Mouse (Mus musculus) forebrain, postnatal 0 days (tissue): ENCODE data around the gene Itpka. TPM values are rescaled to one million over a fixed set of nuclear protein-coding genes. Genes with fewer than 3 reads are reported as not detected.

Experiments
- ATAC-seq: fragments of 200-750 bp; cut with Nextera tagmentation; 2 replicates; pipeline ENCODE4 v1.8.0; 2017; ENCODE audit warnings: mild to moderate bottlenecking, moderate library complexity
- DNase-seq: peaks from one replicate; pipeline ENCODE4 v3.0.0-alpha.2; 2015
- H3K27ac ChIP-seq: fragments of 300-500 bp; sonication (generic); 2 replicates; pipeline ENCODE4 v1.5.1; 2014; ENCODE audit warnings: low read depth, mild to moderate bottlenecking, antibody characterized with exemption, low read length, moderate library complexity, mixed read lengths
- H3K27me3 ChIP-seq: fragments of 300-500 bp; sonication (generic); 2 replicates; pipeline ENCODE4 v1.6.1; 2014; ENCODE audit warnings: mild to moderate bottlenecking, low read length, mixed read lengths; ENCODE audit not compliant: insufficient read depth
- H3K36me3 ChIP-seq: fragments of 300-500 bp; sonication (generic); 2 replicates; pipeline ENCODE4 v1.6.1; 2014; ENCODE audit warnings: mild to moderate bottlenecking, moderate library complexity; ENCODE audit not compliant: insufficient read depth
- H3K4me1 ChIP-seq: fragments of 300-500 bp; sonication (generic); 2 replicates; pipeline ENCODE4 v1.6.1; 2014; ENCODE audit warnings: antibody characterized with exemption; ENCODE audit not compliant: insufficient read depth
- H3K4me2 ChIP-seq: fragments of 300-500 bp; sonication (generic); 2 replicates; pipeline ENCODE4 v1.6.1; 2014; ENCODE audit warnings: low read depth, mild to moderate bottlenecking, moderate library complexity
- H3K4me3 ChIP-seq: fragments of 300-500 bp; sonication (generic); 2 replicates; pipeline ENCODE4 v1.5.1; 2014; ENCODE audit warnings: low read depth, low read length, mixed read lengths
- H3K9ac ChIP-seq: fragments of 300-500 bp; sonication (generic); 2 replicates; pipeline ENCODE4 v1.6.1; 2014; ENCODE audit warnings: mild to moderate bottlenecking
- H3K9me3 ChIP-seq: fragments of 300-500 bp; sonication (generic); 2 replicates; pipeline ENCODE4 v1.6.1; 2016; ENCODE audit warnings: low read length
- CTCF ChIP-seq: sonication (generic); IDR thresholded peaks from 2 replicates; pipeline ENCODE4 v1.5.1; 2016; ENCODE audit warnings: antibody characterized with exemption, control low read depth, low read depth
- WGBS: fragments of 180-500 bp; shearing (Covaris S2); extraction: QIAGEN DNeasy Blood & Tissue Kit; methylation state at CpG from one replicate; pipeline ENCODE4 v1.1.7; 2014; 5-methylcytosine and 5-hydroxymethylcytosine counted together
- polyA plus RNA-seq: library from polyadenylated mRNA; unstranded; fragments of >200 nt; fragmentation: Nextera tagmentation; extraction: Ambion mirVana; gene quantifications from 2 replicates; pipeline ENCODE4 v1.2.1, GENCODE M21; 2015
- total RNA-seq: library from RNA; depleted of rRNA; stranded (reverse); fragments of >200 nt; gene quantifications from 2 replicates; pipeline ENCODE4 v1.2.3, GENCODE M21; 2014

Gene Itpka
- total and polyA plus RNA-seq, 2 experiments from 2014 or later, result 7.4 to 8.7 TPM

- no peaks in the 10 kb centered on the region for H3K4me1 ChIP-seq
- 1% methylated on average over 68 of the region's 70 CpGs for WGBS
- H3K4me2 ChIP-seq, result peak overlapping the region; percentile 89
- peak overlapping the region; percentile 54 for H3K4me3 ChIP-seq
- peak overlapping the region; percentile 56 for H3K9ac ChIP-seq
- peak; percentile 28 for DNase-seq
- H3K9me3 ChIP-seq, result no peaks in the 10 kb centered on the region
- peaks cover 30% of the 10 kb centered on the region for H3K27me3 ChIP-seq
- H3K27ac ChIP-seq, result no peak overlapping the region
- H3K36me3 ChIP-seq, result no peaks in the 10 kb centered on the region
- ATAC-seq, result peak; percentile 17; the same call in 1 of the 2 replicates
- no peak for TF ChIP-seq CTCF
Measured at GRCm38 (mm10) chr2:119742461-119743175, 481 bp downstream of the Itpka start.

- Histone ChIP-seq H3K4me1 (no peaks in the 10 kb centered on the region), H3K36me3 (no peaks in the 10 kb centered on the region), H3K27ac (no peak overlapping the region), H3K9ac (peak overlapping the region; percentile 56; the same call in 1 of the 2 replicates), H3K9me3 (no peaks in the 10 kb centered on the region), H3K4me3 (peak overlapping the region; percentile 54), H3K4me2 (peak overlapping the region; percentile 89), H3K27me3 (peaks cover 30% of the 10 kb centered on the region)
- ATAC-seq (peak; percentile 47; the same call in 1 of the 2 replicates), DNase-seq (peak; percentile 58)
- no peak for TF ChIP-seq CTCF
- WGBS, result 9% methylated on average over 30 of the region's 31 CpGs
Measured at GRCm38 (mm10) chr2:119743176-119743807, 1.2 kb downstream of the Itpka start.

- Histone ChIP-seq H3K27ac (no peak overlapping the region), H3K36me3 (no peaks in the 10 kb centered on the region), H3K9ac (no peak overlapping the region), H3K9me3 (no peaks in the 10 kb centered on the region), H3K27me3 (peaks cover 30% of the 10 kb centered on the region), H3K4me3 (peak overlapping the region; percentile 54), H3K4me2 (peak overlapping the region; percentile 89), H3K4me1 (no peaks in the 10 kb centered on the region)
- DNase-seq (peak; percentile 20), ATAC-seq (peak; percentile 7; the same call in 1 of the 2 replicates)
- no peak for TF ChIP-seq CTCF
- whole genome bisulfite sequencing, result 10% methylated on average over 22 of the region's 22 CpGs
Measured at GRCm38 (mm10) chr2:119743808-119744162, 1.6 kb downstream of the Itpka start.

- H3K9ac ChIP-seq, result no peak overlapping the region
- no peaks in the 10 kb centered on the region for H3K36me3 ChIP-seq
- H3K27ac ChIP-seq, result no peak overlapping the region
- H3K27me3 ChIP-seq, result peaks cover 30% of the 10 kb centered on the region
- H3K9me3 ChIP-seq, result no peaks in the 10 kb centered on the region
- no peak for TF ChIP-seq CTCF
- ATAC-seq, result peak; percentile 10; the same call in 1 of the 2 replicates
- H3K4me1 ChIP-seq, result no peaks in the 10 kb centered on the region
- peak overlapping the region; percentile 89 for H3K4me2 ChIP-seq
- peak; percentile 13 for DNase-seq
- H3K4me3 ChIP-seq, result peak overlapping the region; percentile 54
- 10% methylated on average over 46 of the region's 46 CpGs for WGBS
Measured at GRCm38 (mm10) chr2:119744163-119745111, 2.3 kb downstream of the Itpka start.

- DNase-seq, result no peak
- peak; percentile 54 for TF ChIP-seq CTCF
- H3K9me3 ChIP-seq, result no peaks in the 10 kb centered on the region
Measured at GRCm38 (mm10) chr2:119745281-119745680, 3.1 kb downstream of the Itpka start.

GRCm38 (mm10) chr2:119747554-119747953 lies 5.4 kb downstream of the Itpka start:
- Histone ChIP-seq H3K4me3 (no peak overlapping the region), H3K27me3 (peaks cover 22% of the 10 kb centered on the region), H3K4me1 (no peaks in the 10 kb centered on the region), H3K4me2 (no peak overlapping the region), H3K9ac (no peak overlapping the region), H3K9me3 (no peaks in the 10 kb centered on the region), H3K27ac (no peak overlapping the region), H3K36me3 (no peaks in the 10 kb centered on the region)
- DNase-seq, result no peak
- ATAC-seq, result no peak
- 83% methylated on average over 7 of the region's 7 CpGs for WGBS
- TF ChIP-seq CTCF, result no peak

More at GRCm38 (mm10) chr2:119745281-119745680, 3.1 kb downstream of the Itpka start:
- WGBS, result 11% methylated on average over 1 of the region's 1 CpGs
- ATAC-seq, result no peak
- Histone ChIP-seq H3K27me3 (peaks cover 30% of the 10 kb centered on the region), H3K4me2 (no peak overlapping the region), H3K4me1 (no peaks in the 10 kb centered on the region), H3K9ac (no peak overlapping the region), H3K4me3 (no peak overlapping the region), H3K36me3 (no peaks in the 10 kb centered on the region), H3K27ac (no peak overlapping the region)
